ENCODE assay signal across 10 mouse cellular contexts in genomic region chr5:24611366-24612301, GRCm38 (mm10). TPM values are rescaled to one million over a fixed set of nuclear protein-coding genes. Genes with fewer than 3 reads are reported as not detected.
DNase-seq lines count a peak whose midpoint lies in the region; ATAC-seq and TF ChIP-seq lines count a peak whose summit lies in the region.
"Had no signal": no experiment of that assay in that cellular context is flagged by ENCODE, and none has a peak within 500 bp of the region (broad histone marks: within the 10 kb centered on the region; RNA-seq: fewer than 3 reads in every experiment).

No protein-coding gene starts in this region.

- no peak overlapping the region for H3K9ac ChIP-seq in hindbrain, postnatal 0 days (replicated peaks; ENCODE audit: low read length)

- peak overlapping the region; percentile 10; the same call in 1 of the 2 replicates for H3K27ac ChIP-seq in layer of hippocampus, adult 2 months
- H3K27ac ChIP-seq in hindbrain, postnatal 0 days, result peak overlapping the region; percentile 16; the same call in 1 of the 2 replicates

- no peaks in the 10 kb centered on the region for H3K9me3 ChIP-seq in hindbrain, postnatal 0 days (ENCODE audit: low read length)

- WGBS in hindbrain, postnatal 0 days, result 23% methylated on average over 7 of the region's 7 CpGs

- no peak overlapping the region for H3K4me2 ChIP-seq in hindbrain, postnatal 0 days (ENCODE audit: low read depth, low read length)

- TF ChIP-seq CTCF in layer of hippocampus, adult 2 months (conservative IDR thresholded peaks at IDR 0.05), result no peak
- no peak for TF ChIP-seq CTCF in hindbrain, postnatal 0 days (IDR thresholded peaks at IDR 0.05; ENCODE audit: low read depth)

- DNase-seq in layer of hippocampus, adult 2 months (ENCODE audit: low spot score in 2 of 2), result no peak
- DNase-seq in layer of hippocampus, postnatal 25 days (ENCODE audit: extremely low spot score in 1 of 2, low spot score in 1 of 2), result no peak
- peak; percentile 47 for DNase-seq in adrenal gland, adult 8-10 months
- peak; percentile 23 for DNase-seq in fat pad, adult 2 months (ENCODE audit: extremely low read depth, low read depth, low spot score)
- DNase-seq in hindbrain, postnatal 0 days (ENCODE audit: low spot score), result peak; percentile 84
- DNase-seq in retina, postnatal 1 day, result peak; percentile 91
- DNase-seq in gastrocnemius, adult 18-20 months (ENCODE audit: low spot score), result no peak
- DNase-seq in frontal cortex, postnatal 36 days (ENCODE audit: low spot score in 2 of 2), result no peak

- H3K36me3 ChIP-seq in hindbrain, postnatal 0 days (ENCODE audit: insufficient read depth, low read length), result no peaks in the 10 kb centered on the region

- H3K4me3 ChIP-seq in layer of hippocampus, adult 2 months, result no peak overlapping the region
- H3K4me3 ChIP-seq in hindbrain, postnatal 0 days (ENCODE audit: low read length), result no peak overlapping the region

- peaks cover 19% of the 10 kb centered on the region for H3K4me1 ChIP-seq in hindbrain, postnatal 0 days (ENCODE audit: insufficient read depth, low read length)

- ATAC-seq in hindbrain, postnatal 0 days, result peak; percentile 39

- no peaks in the 10 kb centered on the region for H3K27me3 ChIP-seq in hindbrain, postnatal 0 days (ENCODE audit: insufficient read depth, low read length)

RNA-seq across cellular contexts. Expression of gene Smarcd3, which starts 12.6 kb away (rescaled TPM):
- 10 to 100 TPM; 88.7 to 90.9 TPM for total RNA-seq in layer of hippocampus, adult 2 months (2021)
- total RNA-seq in layer of hippocampus, postnatal 25 days (2021), result 10 to 100 TPM; 91.4 to 93.2 TPM
- total RNA-seq in adrenal gland, adult 8-10 months (2022), result 10 to 100 TPM; 14.3 to 42.2 (median 24.7) TPM
- total RNA-seq in hindbrain, postnatal 0 days (2014; rRNA removed), result 246 and 262 TPM in 2 replicates
- 114 and 128 TPM in 2 replicates for polyA plus RNA-seq in hindbrain, postnatal 0 days (2015; fragmentation: Nextera tagmentation; extraction: Ambion mirVana)
- 100 to 1,000 TPM; 199 to 207 TPM for total RNA-seq in gastrocnemius, adult 18-20 months (2021)

RNA-seq across cellular contexts. Expression of gene Chpf2, which starts 25.1 kb away (rescaled TPM):
- 10 to 100 TPM; 63.6 to 66.7 TPM for total RNA-seq in layer of hippocampus, adult 2 months (2021)
- total RNA-seq in layer of hippocampus, postnatal 25 days (2021), result 10 to 100 TPM; 55.5 to 79.0 TPM
- total RNA-seq in adrenal gland, adult 8-10 months (2022), result 10 to 100 TPM; 38.1 to 70.3 (median 57.1) TPM
- 38.3 and 46.2 TPM in 2 replicates for total RNA-seq in hindbrain, postnatal 0 days (2014; rRNA removed)
- polyA plus RNA-seq in hindbrain, postnatal 0 days (2015; fragmentation: Nextera tagmentation; extraction: Ambion mirVana), result 25.0 and 26.9 TPM in 2 replicates
- 10 to 100 TPM in 1 of 2 experiments, 1 to 10 TPM in 1; 8.9 to 10.3 TPM for total RNA-seq in gastrocnemius, adult 18-20 months (2021)

RNA-seq across cellular contexts. Expression of gene Abcf2, which starts 34.4 kb away (rescaled TPM):
- total RNA-seq in layer of hippocampus, adult 2 months (2021), result 10 to 100 TPM; 75.9 to 81.4 TPM
- total RNA-seq in layer of hippocampus, postnatal 25 days (2021), result 10 to 100 TPM; 72.6 to 80.0 TPM
- total RNA-seq in adrenal gland, adult 8-10 months (2022), result 10 to 100 TPM; 59.5 to 89.6 (median 75.2) TPM
- total RNA-seq in hindbrain, postnatal 0 days (2014; rRNA removed), result 60.6 and 65.6 TPM in 2 replicates
- 65.4 and 66.5 TPM in 2 replicates for polyA plus RNA-seq in hindbrain, postnatal 0 days (2015; fragmentation: Nextera tagmentation; extraction: Ambion mirVana)
- total RNA-seq in gastrocnemius, adult 18-20 months (2021), result 100 to 1,000 TPM; 108 to 112 TPM

RNA-seq across cellular contexts. Expression of gene 4931409K22Rik, which starts 55.0 kb away (rescaled TPM):
- total RNA-seq in layer of hippocampus, adult 2 months (2021), result not detected
- total RNA-seq in layer of hippocampus, postnatal 25 days (2021), result not detected
- not detected for total RNA-seq in adrenal gland, adult 8-10 months (2022)
- not detected in 2 replicates for total RNA-seq in hindbrain, postnatal 0 days (2014; rRNA removed)
- polyA plus RNA-seq in hindbrain, postnatal 0 days (2015; fragmentation: Nextera tagmentation; extraction: Ambion mirVana), result 0.09 and 0.16 TPM in 2 replicates
- total RNA-seq in gastrocnemius, adult 18-20 months (2021), result not detected
- total RNA-seq: layer of hippocampus, adult 18-20 months had no signal
- polyA plus RNA-seq: neural tube, embryonic 11.5 days had no signal

Comparison
In these comparisons a context has a peak if more than half of its experiments do, and no peak if none do; other contexts are left out.
1. DNase-seq: peak in adrenal gland, adult 8-10 months (single experiment), fat pad, adult 2 months (single experiment), hindbrain, postnatal 0 days (single experiment) and retina, postnatal 1 day (single experiment); none in layer of hippocampus, adult 2 months (0 of 2), layer of hippocampus, postnatal 25 days (0 of 2), gastrocnemius, adult 18-20 months (single experiment) and frontal cortex, postnatal 36 days (0 of 2).